Mouse (Mus musculus): ENCODE results near the gene Platr17.
"Not testable (repeated sequence)": the region's sequence is repeated elsewhere in the genome, so short reads cannot be mapped to it uniquely, and the experiment has no call there.

DNA sequence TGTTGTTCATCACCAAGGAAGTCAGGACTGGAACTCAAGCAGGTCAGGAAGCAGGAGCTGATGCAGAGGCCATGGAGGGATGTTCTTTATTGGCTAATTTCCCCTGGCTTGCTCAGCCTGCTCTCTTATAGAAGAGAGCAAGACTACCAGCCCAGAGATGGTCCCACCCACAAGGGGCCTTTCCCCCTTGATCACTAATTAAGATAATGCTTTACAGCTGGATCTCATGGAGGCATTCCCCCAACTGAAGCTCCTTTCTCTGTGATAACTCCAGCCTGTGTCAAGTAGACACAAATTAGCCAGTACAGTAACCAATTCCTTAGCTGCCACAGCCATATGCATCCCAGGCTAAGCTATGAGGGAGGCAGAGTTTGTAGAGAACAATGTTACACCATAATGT lies 16.7 kb upstream of the Platr17 start:
- not testable (repeated sequence) for TF ChIP-seq TAL1, GATA1 (IDR thresholded peaks at IDR 0.05; ENCODE audit: low read length)
